ENCODE assay signal across 18 mouse cellular contexts in the genomic region with DNA sequence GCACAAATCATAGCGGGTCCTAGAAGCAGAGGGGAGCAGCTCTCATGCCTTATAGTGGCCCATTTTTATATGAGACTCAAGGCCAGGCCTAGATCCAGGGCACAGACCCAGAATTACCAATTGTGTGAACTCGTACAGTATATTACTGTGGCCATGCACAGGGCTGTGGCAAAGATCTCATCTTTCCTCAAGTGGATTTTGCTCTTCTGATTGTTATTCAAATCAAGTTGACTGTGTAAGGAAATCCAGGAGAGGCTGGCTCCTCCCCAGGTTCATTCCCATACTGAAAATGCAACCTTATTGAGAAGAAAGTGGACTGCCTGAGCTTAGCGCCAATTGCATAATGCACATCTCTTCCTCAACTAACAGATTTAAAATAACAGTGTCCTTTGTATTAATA.
"Had no signal": no experiment of that assay in that cellular context is flagged by ENCODE, and none has a peak within 500 bp of the region (broad histone marks: within the 10 kb centered on the region; RNA-seq: fewer than 3 reads in every experiment).

No protein-coding gene starts in this region.

- DNase-seq: liver, postnatal 0 days; lung, adult 2 months; lung, postnatal 14 days; lung, postnatal 36 days; retina, postnatal 1 day; right cerebral cortex, adult 18-20 months; right cerebral cortex, postnatal 25 days; right cerebral cortex, postnatal 4 days; spleen, adult 18-20 months; thymus, adult 18-20 months; thymus, postnatal 14 days; thymus, postnatal 36 days had no signal

- H3K4me1 ChIP-seq: lung, embryonic 15.5 days; midbrain, embryonic 13.5 days; midbrain, embryonic 15.5 days; neural tube, embryonic 12.5 days had no signal

- H3K4me3 ChIP-seq: lung, embryonic 15.5 days; megakaryocyte, embryonic 14.5 days; midbrain, embryonic 13.5 days; midbrain, embryonic 15.5 days; neural tube, embryonic 12.5 days had no signal

- H3K9me3 ChIP-seq: lung, embryonic 15.5 days; megakaryocyte, embryonic 14.5 days; midbrain, embryonic 13.5 days; midbrain, embryonic 15.5 days; neural tube, embryonic 12.5 days had no signal

- H3K9ac ChIP-seq: liver, postnatal 0 days; lung, embryonic 15.5 days; midbrain, embryonic 13.5 days; midbrain, embryonic 15.5 days; neural tube, embryonic 12.5 days had no signal

- H3K27ac ChIP-seq: lung, embryonic 15.5 days; macrophage; midbrain, embryonic 13.5 days; midbrain, embryonic 15.5 days; neural tube, embryonic 12.5 days had no signal

- H3K27me3 ChIP-seq: lung, embryonic 15.5 days; megakaryocyte, embryonic 14.5 days; midbrain, embryonic 13.5 days; midbrain, embryonic 15.5 days; neural tube, embryonic 12.5 days had no signal
